Mouse (Mus musculus) CD4-positive helper T cell, adult 2 months (primary cell): Measurements from ENCODE around the gene Acot12.

Experiments
- DNase-seq: peaks from one replicate; pipeline ENCODE4 v3.0.0-alpha.2; 2012; ENCODE audit warnings: low read depth, missing footprints, low spot score

Acot12 gene

DNA sequence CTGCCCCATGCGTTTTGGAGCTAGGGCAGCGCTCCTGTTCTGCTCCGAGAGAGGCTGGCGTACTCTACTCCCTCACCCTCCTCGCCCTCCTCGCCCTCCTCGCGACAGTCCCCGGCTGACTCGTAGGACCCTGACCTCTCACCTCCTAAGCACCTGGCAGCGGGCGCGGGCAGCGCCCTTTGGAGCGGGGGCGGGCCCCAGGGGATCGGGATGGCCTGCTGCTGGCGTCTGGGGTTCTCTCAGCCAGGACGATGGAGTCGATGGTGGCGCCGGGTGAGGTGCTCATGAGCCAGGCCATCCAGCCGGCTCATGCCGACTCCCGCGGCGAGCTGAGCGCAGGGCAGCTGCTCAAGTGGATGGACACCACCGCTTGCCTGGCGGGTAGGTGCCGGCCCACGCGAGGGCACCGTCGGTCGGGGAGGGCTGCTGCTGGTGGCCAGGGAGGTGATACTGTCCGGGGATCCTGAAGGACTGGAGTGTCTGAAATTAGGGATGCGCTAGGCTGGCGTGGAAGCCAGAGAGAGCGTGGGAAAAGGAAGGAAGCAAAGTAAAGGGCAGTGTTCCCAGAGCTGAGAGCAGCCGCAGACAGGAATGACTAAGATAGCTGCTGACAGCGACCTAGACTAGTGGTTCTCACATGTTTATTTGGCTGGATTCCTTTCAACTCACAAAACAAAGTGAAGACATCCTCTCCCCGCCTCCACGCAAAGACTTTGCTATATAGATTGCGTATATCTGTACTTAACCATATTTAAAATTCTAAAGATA, at the start of gene Acot12:
Gene Acot12 (plus strand): TSS at position 233 of the 768 bp plus-strand sequence.
- no peak for DNase-seq

DNA sequence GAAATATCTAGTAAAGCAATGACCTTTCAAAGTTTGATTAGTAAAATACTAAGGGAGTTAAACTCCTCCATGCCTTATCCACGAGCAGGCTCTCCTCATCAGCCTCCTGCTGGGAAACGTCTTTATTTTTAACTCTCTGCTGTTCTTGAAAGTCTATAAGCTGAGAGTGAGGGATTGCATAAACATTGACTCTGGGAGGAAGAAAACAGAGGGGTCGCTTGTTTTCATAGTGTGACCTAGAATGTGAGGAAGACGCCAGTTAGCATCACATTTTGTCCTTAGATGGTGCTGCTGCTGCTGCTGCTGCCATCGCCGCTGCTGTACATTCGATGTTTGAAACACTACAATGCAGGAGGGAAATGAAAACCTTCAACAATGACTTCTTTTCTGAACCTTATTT, 47.7 kb upstream of the Acot12 start:
- DNase-seq = no peak

DNA sequence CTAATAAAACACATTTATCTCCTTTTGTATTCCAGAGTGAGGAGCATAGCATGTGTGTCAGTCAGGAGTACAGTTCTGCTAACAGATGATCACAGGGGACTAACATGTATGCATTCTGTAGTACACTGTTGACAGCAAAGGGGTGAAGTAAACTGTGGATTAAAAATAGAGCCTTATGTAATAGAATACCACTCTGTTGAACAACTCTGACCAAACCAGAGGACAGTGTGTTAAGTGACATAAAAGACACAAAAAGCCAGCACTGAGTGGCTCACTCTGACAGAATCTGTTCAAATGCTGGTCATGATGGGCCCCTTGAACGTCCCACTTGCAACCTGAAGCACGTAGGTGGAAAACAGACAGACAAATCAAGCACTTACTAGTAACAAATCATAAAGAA, 45.9 kb upstream of the Acot12 start:
- DNase-seq = no peak

DNA sequence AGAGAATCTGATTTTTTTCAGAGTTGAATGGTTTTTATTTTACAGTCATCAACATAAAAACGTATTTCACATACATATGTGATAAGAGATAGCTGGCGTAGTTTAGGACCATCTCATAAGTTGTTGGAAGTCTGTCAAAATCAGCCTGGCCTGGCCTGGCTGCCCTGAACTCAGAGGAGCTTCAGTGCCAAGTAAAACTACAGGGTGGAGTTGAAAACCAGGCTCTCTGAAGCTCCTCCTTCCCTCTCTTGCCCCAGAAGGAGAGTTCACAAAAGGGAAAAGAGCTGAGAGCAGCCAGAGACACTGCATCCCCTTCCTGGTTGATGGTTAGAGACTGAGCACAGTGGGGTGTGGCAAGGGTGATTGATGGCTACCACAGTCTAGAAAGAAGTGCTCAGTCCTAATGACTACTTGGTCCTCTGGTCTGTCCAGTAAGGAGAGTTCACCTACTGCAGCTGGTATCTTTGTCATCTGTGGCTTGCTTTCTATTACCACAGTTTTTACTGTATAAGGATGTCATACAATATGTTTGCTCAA, 45.1 kb upstream of the Acot12 start:
- no peak for DNase-seq

DNA sequence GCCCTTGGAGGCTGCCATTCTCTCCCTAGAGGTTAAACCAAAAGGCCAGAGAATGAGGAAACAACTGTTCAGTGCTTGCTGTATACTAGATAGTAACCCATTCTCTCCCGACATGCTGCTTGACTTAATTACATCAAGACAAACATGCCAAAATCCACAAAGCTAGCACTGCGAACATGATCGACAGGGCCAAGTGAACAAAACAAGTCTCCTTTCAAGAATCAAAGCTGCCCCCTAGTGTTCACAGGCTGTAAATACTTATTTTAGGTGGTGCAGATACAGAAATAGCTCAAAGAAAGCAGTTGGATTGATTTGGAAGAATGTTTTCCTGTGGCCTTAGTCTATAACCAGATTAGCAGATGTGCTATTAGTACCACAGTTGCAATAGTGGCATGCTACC, 44.3 kb upstream of the Acot12 start:
- DNase-seq = peak; percentile 45

DNA sequence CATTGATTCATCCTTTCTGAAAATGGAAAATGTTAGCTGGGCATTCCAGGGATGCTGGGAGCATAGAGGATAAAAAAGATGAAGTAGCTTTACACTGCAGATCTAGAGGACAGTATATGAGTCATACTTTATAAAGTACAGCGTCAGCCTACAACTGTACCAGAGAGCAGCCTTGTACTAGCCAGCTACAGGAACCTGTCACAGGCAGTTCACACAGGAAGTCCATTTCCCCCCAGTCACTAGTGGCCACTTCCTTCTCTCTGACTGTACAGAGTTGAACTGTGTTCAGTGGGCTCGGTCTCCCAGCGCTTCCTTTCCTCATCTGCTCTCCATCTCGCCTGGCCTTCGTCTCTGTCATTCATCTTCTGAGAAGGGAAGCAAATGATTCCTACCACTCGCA, 39.0 kb upstream of the Acot12 start:
- DNase-seq = peak; percentile 7

DNA sequence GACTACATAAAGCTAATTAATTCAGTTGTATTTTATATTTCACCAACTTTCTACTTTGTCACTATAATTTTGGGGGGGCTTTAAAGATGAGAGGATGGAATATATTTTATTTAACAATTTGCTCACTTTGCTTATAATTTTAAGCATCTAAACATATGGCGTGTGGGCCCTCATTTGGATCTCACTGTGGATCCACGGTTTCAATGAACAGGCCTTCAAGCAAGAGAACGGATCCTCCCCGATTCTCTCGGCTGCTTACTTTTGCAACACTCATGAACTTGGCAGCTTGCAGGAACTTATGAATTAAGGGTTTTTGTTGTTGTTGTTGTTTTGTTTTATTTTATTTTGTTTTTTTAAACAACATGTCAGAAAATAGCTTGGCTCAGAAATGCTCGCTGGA, 21.8 kb upstream of the Acot12 start:
- DNase-seq = no peak

DNA sequence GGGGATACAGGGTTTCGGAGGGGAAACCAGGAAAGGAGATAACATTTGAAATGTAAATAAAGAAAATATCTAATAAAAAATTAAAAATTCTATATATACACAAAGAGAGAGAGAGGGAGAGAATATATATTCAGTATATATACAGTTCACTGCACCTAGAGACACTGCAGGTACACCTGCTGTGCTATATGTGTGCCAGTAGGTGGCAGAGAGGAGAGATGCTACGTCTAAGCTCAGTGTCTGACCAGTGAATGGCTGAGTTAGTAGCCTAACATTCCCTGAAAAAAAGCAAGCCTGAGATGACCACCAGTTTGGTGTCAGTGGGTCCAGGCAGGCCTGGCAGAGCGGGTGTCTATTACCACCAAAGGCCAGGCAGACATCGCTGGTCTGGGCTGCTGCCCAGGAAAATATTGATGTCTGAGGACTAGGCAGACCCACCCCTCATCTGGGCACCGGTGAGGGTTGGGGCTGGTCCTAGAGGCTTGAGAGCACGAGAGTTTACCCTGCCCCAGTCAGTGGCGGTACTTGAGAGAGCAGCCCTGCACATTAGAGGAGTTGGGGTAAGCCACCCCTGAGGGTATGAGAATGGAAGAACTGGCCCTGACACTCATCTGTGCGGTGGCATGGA, 18.1 kb upstream of the Acot12 start:
- no peak for DNase-seq

DNA sequence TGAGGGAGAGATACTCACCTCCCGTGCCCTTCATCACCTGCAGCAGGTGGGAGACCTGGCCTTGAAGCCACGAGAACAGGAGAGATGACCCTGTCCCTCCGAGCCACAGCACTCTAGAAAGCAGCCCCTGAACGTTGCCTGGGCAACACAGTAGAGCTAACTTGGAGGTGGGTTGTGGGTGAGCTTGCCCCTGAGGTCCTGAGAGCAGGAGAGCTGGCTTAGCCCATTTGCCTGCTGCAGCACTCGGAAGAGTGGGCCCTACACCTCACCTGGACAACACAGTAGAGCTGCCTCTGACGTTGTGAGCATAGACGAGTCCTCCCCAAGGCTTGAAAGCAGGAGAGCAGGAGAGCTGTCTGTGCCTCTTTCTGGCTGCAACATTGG, 17.6 kb upstream of the Acot12 start:
- no peak for DNase-seq

DNA sequence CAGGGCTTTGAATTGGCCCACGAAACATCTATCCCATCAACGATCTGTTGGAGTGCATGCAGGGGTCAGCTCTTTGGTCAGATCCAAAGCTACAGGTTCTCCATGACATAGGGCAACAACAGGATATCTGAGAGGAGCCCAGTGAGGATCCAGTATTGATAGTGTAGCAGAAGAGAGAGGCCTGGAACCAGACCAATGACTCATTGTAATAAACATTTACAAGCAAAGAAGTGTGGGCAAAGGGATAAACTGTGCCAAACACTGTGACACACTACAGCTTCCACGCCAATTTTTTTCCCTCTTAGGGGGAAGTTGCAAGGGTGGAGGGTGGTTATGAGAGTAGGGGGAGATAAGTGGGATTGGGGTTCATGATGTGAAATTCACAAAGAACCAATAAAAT, 17.1 kb upstream of the Acot12 start:
- DNase-seq = no peak

DNA sequence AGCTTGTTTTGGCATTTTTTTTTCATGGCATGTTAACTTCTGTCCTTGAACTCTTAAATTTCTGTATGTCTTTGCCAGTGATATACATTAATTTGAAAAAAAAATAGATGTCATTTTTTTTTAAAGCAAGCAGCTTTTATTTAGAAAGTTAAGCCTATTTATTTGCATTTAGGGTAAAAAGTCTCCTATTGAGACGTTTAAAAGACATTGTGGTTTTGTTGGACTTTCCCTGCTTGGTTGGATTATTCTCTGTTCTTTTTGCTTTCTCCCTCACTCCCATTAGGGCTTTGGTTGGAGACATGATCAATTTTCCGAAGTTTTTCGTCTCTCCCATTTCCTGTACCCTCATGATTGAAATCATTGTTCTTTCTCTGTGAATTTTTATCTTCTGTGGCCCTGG, 16.2 kb upstream of the Acot12 start:
- no peak for DNase-seq

DNA sequence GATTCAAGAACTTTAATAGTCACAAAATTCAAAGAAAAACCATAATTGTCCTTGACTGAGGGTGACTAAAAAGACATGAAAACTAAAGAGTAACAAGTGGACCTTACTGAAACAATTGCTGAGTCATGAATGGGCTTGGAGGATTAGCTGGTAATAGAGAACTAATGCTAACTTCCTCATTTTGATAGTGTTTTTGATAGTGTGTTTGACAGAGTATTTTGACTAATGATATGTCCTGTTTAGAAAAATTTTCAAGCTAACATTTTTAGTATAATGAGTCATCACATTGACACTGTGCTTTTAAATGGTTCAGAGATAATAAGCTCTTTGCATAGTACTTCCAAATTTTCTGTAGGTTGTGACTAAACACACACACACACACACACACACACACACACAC, 13.4 kb upstream of the Acot12 start:
- DNase-seq = no peak

DNA sequence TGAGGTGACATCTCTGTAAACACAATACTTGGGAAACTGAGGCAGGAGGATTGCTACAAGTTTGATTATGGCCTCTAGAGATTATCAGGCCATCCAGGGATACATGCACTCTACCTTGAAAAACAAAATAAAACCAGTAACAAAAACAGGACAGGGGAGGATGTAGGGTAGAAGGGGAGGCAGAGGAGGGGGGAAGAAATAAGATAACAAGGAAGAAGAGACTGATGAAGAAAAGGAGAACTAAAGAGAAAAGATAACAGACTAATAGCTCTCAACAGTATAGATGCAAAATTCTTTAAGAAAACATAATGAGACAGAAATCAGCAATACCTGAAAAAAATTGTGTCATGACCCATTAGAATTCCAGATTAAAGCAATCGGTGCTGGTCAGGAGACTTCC, 4.1 kb upstream of the Acot12 start:
- no peak for DNase-seq

DNA sequence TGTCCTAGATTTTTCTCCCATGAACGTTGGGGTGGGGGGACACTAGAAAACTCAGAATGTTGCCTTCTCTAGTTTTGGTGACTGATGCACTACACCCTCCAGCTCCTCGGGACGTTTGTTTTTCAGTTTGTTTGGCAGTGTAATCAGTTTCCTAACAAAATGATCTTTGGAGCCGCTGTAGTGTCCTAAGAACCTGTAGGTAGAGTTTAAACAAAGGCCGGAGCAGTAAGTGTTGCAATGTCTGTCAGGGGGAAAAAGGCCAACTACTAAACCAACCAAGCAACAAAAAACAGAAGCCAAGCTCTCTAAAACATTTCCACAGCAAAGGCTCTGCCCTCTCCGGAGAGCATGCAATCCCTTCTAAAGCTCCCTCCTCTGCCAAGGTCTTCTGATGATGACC, 461 bp upstream of the Acot12 start:
- DNase-seq = no peak

DNA sequence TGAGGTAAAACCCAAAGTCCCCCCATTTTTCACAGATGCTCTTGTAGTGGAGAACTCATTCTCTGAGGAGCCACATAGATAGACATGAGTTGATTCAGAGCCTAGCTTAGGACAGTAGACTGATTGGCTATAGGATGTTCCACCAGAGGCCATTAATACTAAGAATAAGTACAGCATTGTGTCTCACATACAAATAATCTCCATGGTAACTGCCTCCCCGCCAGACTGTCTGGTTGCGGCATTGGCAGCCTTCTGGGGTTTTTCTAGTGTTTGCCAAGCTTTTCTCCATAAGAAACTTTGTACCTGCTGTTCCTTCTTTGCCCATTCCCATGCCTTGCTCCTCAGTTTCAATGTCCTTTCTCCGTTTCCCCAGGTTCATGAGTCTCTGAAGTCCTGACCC, 1.9 kb downstream of the Acot12 start:
- no peak for DNase-seq

DNA sequence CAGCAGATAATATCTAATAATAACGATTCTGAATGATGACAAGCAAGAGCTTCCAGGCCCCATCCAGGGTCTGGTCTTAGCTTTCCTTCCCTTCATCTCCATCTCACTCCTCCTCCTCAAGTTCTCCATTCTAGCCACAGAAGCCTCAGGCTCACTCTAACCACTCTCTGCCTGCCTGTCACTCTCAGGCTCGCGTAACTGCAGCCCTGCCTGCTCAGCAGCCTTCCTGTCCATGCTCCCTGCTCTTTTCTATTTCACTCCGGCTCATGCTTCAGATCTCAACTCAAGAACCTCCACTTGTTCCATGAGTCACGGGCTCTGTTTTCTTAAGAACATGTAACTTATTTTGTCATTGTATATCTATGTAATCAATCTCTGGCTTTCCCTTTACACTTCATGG, 5.2 kb downstream of the Acot12 start:
- DNase-seq = no peak

DNA sequence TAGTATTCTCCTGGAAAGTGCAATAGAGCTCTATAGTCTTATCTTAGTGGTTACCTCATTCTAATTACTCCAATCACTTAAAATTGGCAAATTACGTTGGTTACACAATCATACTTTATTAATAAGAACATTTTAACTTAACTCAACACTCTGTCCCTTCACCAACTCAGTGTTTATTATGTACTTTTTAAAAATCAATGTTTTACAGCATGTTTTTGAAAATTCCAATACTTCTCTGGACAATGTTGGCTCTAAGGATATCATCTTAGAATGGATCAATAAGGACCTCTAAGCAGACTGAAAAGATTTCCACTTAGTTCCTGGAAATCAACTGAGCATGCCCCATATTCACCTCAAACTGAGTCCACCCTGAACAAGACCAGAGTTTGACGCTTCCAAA, 7.1 kb downstream of the Acot12 start:
- no peak for DNase-seq

DNA sequence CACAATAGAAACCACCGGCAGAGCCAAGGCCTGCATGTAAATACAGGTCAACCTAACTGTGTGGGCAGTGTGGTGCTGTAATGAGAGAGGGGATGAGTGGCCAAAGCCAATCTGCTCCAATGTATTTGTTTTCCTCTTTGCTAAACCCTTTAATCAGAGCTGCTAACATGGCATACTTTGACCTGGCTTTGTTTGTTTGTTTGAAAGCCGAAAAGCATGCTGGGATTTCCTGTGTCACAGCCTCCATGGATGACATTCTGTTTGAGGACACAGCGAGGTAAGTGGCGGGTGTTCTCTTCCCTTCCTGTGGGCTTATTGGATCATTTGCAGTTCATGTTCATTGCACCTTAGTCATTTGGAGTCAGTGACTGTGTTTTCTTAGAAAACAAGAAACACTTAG, 8.7 kb downstream of the Acot12 start:
- no peak for DNase-seq

DNA sequence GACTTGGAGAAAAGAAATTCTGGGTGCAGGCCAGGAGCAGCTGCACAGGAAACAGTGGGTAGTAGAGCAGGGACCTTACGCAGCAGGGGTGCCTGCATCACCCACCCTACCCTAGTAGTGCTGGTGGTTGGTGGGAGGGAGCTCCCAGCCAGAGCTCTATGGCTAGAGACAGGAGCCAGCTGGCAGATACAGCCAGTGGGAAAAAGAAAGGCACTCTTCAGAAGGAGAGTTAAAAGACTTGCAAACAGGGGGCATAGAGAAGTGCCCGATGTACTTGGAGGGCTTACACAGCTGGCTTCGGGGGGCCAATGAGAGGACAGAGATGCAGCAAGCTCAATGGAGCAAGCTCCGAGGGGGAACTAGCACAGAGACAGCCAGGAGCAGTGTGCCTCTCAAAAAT, 12.4 kb downstream of the Acot12 start:
- DNase-seq = no peak

DNA sequence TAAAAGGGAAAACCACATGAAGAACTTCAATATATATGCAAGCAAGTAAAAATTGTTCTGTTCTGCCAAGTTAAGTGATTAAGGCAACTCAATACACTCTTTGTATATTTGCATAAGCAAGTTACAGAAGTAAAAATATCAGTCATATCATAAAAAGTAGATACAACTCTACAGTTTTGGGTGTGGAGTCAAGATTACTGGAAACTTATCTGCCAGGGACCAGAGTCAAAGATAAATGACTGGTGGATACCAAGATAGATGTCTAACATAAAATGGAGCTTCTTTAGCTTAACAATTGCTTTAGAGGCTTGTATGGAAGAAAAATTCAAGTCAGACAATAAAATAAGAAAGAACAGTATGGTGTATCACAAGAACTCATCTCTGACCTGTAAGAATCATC, 13.4 kb downstream of the Acot12 start:
- DNase-seq = no peak

DNA sequence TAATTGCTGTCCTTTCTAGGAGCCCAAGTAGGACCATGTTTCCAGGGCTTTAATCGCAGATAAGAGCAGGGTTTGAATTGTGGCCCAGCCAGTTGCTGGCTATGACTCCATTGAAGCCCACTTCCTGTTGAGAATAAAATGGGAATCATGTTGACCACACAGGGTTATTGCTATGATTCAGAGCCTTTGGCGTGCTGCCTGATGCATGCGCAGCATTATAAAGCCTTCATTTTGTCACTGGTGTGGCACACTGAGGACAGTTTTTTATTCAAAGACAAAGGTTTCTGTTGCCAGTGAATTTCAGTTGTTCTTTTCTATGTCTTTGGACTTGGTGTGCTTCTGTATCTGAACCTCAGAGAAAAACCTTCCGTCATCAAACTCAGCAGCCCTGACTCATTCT, 14.9 kb downstream of the Acot12 start:
- DNase-seq = no peak

DNA sequence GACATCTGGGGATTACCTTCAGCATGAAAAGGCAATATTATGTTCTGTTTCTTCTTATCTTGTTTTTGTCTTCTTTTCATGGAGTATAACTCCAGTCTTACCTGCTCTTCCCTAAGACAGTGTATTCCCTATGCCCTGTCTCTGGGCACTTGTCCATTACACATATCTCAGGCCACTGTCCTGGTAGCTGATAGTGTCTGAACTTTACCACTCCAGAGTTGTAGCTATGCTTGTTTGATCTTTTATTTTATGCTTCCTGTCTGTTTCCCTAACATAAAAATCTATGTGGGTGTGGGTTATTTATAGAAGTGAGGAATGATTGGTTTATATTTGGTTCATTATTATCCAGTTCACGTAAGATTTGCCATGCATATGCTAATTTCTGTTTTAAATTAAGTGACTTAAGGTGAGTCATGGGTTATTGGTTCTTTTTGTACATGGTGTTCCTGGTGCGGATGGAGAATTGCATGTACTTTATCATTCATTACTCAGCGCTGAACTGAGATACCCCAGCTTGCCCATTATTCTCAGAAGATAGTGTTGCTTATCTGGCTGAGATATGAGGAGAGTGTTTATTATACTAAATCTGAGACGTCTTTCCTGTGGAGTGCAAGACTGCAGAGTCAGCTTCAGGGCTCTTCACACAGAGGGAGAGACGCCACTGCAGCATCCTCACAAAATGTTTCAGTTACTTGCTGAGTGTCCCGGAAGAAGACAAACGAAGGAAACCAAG, 17.2 kb downstream of the Acot12 start:
- no peak for DNase-seq

DNA sequence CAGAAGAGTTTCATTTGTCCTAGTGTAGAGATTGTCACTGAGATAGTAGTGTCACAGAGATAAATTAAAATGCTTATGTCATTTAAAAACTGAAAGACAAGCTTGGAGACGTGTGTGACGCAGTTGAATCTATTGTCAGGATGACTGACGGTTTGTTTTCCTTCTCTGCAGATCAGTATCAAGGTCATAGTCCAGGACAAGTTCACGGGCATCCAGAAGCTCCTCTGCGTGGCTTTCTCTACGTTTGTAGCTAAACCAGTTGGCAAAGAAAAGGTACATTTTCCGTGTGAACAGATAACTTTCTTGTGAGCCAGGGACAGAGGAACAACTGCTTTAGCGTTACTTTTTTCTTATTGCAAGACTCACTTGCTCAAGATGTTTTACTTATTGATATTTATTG, 18.5 kb downstream of the Acot12 start:
- no peak for DNase-seq
